Mouse (Mus musculus) C2C12 (cell line): Measurements from ENCODE around the gene Kynu.

Experiments used
- CEBPB ChIP-seq: IDR thresholded peaks from one replicate; pipeline ENCODE4 v1.6.1; 2011; ENCODE audit warnings: low read depth, mild to moderate bottlenecking, control low read depth, moderate library complexity
- CTCF ChIP-seq: IDR thresholded peaks from one replicate; pipeline ENCODE4 v1.5.1; 2011; ENCODE audit not compliant: control insufficient read depth, insufficient read depth, insufficient read length
- FOSL1 ChIP-seq: IDR thresholded peaks from one replicate; pipeline ENCODE4 v1.8.0; 2011; ENCODE audit warnings: mild to moderate bottlenecking, low read length; ENCODE audit not compliant: poor library complexity, insufficient read depth, severe bottlenecking
- MAX ChIP-seq: IDR thresholded peaks from one replicate; pipeline ENCODE4 v1.6.1; 2011; ENCODE audit warnings: mild to moderate bottlenecking, control low read depth
- MYOD1 ChIP-seq: IDR thresholded peaks from one replicate; pipeline ENCODE4 v1.6.1; 2011; ENCODE audit warnings: low read depth; ENCODE audit not compliant: control insufficient read depth, insufficient read length
- MYOG ChIP-seq: IDR thresholded peaks from one replicate; pipeline ENCODE4 v1.6.1; 2011; ENCODE audit not compliant: control insufficient read depth, insufficient read length; ENCODE audit errors: extremely low read depth
- USF1 ChIP-seq: IDR thresholded peaks from one replicate; pipeline ENCODE4 v1.6.1; 2011; ENCODE audit warnings: low read depth, mild to moderate bottlenecking, control low read depth, moderate library complexity

- TF ChIP-seq CTCF = no peak
- no peak for TF ChIP-seq MAX
- TF ChIP-seq USF1 = no peak
- no peak for TF ChIP-seq MYOD1
- TF ChIP-seq MYOG = no peak
- no peak for TF ChIP-seq CEBPB
- TF ChIP-seq FOSL1 = no peak
Measured at GRCm38 (mm10) chr2:43727181-43727580, 172.1 kb downstream of the Kynu start.
